Mouse (Mus musculus): ENCODE results near the gene Pum1. TPM values are rescaled to one million over a fixed set of nuclear protein-coding genes. Genes with fewer than 3 reads are reported as not detected.

Gene Pum1
- polyA plus RNA-seq, 1 experiment from 2014 or later = 59.3 TPM

DNA sequence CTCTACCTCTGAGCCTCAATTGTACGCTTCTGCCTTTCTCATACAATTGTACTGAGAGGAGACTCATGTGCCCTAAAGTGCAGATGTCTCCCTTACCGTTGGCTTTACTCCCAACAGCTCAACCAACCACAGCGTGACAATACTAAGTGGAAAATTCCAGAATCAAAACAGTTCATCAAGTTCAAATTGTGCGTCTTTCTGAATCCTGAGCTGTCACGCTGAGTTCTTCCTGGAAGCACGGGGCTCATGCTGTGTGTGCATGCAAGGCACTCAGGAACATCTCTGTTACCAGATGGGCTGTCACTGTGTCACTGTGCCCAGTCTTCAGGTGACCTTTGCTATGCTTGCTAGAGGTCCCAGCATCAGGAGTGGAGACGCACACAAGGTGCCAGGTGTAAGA, 142.6 kb downstream of the Pum1 start:
- ATAC-seq (ENCODE audit: insufficient number of reproducible peaks, insufficient read depth, low FRiP score, low read depth) = no peak
- H3K9me3 ChIP-seq (ENCODE audit: control insufficient read depth, low read length) = no peaks in the 10 kb centered on the region
- peaks cover 29 to 30% of the 10 kb centered on the region in 2 experiments for H3K4me1 ChIP-seq (ENCODE audit: control insufficient read depth in 2 of 2, insufficient read depth in 2 of 2, low read length in 2 of 2)
- H3K9ac ChIP-seq (ENCODE audit: low read length) = no peak overlapping the region
- no peak overlapping the region for H3K4me2 ChIP-seq (ENCODE audit: low read length)
- H3K27me3 ChIP-seq (ENCODE audit: control insufficient read depth, insufficient read depth, low read length) = no peaks in the 10 kb centered on the region
- no peak overlapping the region for H3K4me3 ChIP-seq (ENCODE audit: control insufficient read depth in 1 of 2, insufficient read depth in 1 of 2, low read depth in 1 of 2, low read length in 2 of 2)
- H3K27ac ChIP-seq (replicated peaks in 1 of 2; ENCODE audit: control insufficient read depth in 1 of 2, insufficient read depth in 1 of 2, low read depth in 2 of 2, low read length in 2 of 2) = no peak overlapping the region
- 0 out of 2 replicates have a peak, but pooled peaks cover 3% of the 10 kb centered on the region for H3K36me3 ChIP-seq (ENCODE audit: control insufficient read depth, insufficient read depth, low read length)
- 79% methylated on average over 7 of the region's 7 CpGs for WGBS

- Histone ChIP-seq H3K4me2 (ENCODE audit: low read length) (no peak overlapping the region), H3K36me3 (ENCODE audit: control insufficient read depth, insufficient read depth, low read length) (0 out of 2 replicates have a peak, but pooled peaks cover 3% of the 10 kb centered on the region), H3K9ac (ENCODE audit: low read length) (no peak overlapping the region), H3K9me3 (ENCODE audit: control insufficient read depth, low read length) (no peaks in the 10 kb centered on the region), H3K27me3 (ENCODE audit: control insufficient read depth, insufficient read depth, low read length) (no peaks in the 10 kb centered on the region), H3K4me3 (ENCODE audit: control insufficient read depth in 1 of 2, insufficient read depth in 1 of 2, low read depth in 1 of 2, low read length in 2 of 2) (no peak overlapping the region), H3K4me1 (ENCODE audit: control insufficient read depth in 2 of 2, insufficient read depth in 2 of 2, low read length in 2 of 2) (peaks cover 26 to 28% of the 10 kb centered on the region in 2 experiments), H3K27ac (replicated peaks in 1 of 2; ENCODE audit: control insufficient read depth in 1 of 2, insufficient read depth in 1 of 2, low read depth in 2 of 2, low read length in 2 of 2) (no peak overlapping the region)
- no peak for ATAC-seq (ENCODE audit: insufficient number of reproducible peaks, insufficient read depth, low FRiP score, low read depth)
- 90% methylated on average over 9 of the region's 9 CpGs for WGBS
Measured at GRCm38 (mm10) chr4:130806746-130807145, 143.6 kb downstream of the Pum1 start.

GRCm38 (mm10) chr4:130809784-130810183, 146.7 kb downstream of the Pum1 start:
- no peak overlapping the region for H3K4me2 ChIP-seq (ENCODE audit: low read length)
- H3K27ac ChIP-seq (replicated peaks in 1 of 2; ENCODE audit: control insufficient read depth in 1 of 2, insufficient read depth in 1 of 2, low read depth in 2 of 2, low read length in 2 of 2) = no peak overlapping the region
- no peak overlapping the region for H3K9ac ChIP-seq (ENCODE audit: low read length)
- no peaks in the 10 kb centered on the region for H3K27me3 ChIP-seq (ENCODE audit: control insufficient read depth, insufficient read depth, low read length)
- peaks cover 4 to 15% of the 10 kb centered on the region in 2 experiments; a peak in 3 of 4 replicates for H3K4me1 ChIP-seq (ENCODE audit: control insufficient read depth in 2 of 2, insufficient read depth in 2 of 2, low read length in 2 of 2)
- no peak overlapping the region for H3K4me3 ChIP-seq (ENCODE audit: control insufficient read depth in 1 of 2, insufficient read depth in 1 of 2, low read depth in 1 of 2, low read length in 2 of 2)
- H3K9me3 ChIP-seq (ENCODE audit: control insufficient read depth, low read length) = no peaks in the 10 kb centered on the region
- WGBS = 51% methylated on average over 5 of the region's 5 CpGs
- H3K36me3 ChIP-seq (ENCODE audit: control insufficient read depth, insufficient read depth, low read length) = 0 out of 2 replicates have a peak, but pooled peaks cover 3% of the 10 kb centered on the region
- ATAC-seq (ENCODE audit: insufficient number of reproducible peaks, insufficient read depth, low FRiP score, low read depth) = no peak

DNA sequence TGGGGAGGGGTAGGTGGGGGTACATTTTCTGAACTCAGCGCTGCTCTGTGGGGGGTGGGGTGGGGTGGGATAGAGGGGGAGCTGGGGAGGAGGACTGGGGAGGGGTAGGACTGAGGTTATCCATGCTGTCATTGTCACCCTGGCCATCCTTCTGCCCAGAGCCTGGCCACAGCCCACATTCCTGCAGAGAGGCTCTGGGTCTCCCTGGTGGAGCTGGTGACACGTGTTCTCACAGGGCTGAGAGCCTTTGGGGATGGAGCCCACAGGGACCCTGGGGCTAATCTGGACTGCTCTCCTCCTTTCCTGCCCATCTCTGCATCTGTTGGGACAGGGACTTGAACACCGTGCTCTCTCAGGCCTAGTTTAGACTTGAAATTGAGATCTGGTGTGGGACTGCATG, 147.7 kb downstream of the Pum1 start:
- ATAC-seq (ENCODE audit: insufficient number of reproducible peaks, insufficient read depth, low FRiP score, low read depth) = no peak
- Histone ChIP-seq H3K36me3 (ENCODE audit: control insufficient read depth, insufficient read depth, low read length) (0 out of 2 replicates have a peak, but pooled peaks cover 3% of the 10 kb centered on the region), H3K27me3 (ENCODE audit: control insufficient read depth, insufficient read depth, low read length) (no peaks in the 10 kb centered on the region), H3K4me2 (ENCODE audit: low read length) (no peak overlapping the region), H3K9ac (ENCODE audit: low read length) (no peak overlapping the region), H3K9me3 (ENCODE audit: control insufficient read depth, low read length) (no peaks in the 10 kb centered on the region), H3K4me1 (ENCODE audit: control insufficient read depth in 2 of 2, insufficient read depth in 2 of 2, low read length in 2 of 2) (peaks cover 2 to 13% of the 10 kb centered on the region in 2 experiments; a peak in 2 of 4 replicates), H3K27ac (replicated peaks in 1 of 2; ENCODE audit: control insufficient read depth in 1 of 2, insufficient read depth in 1 of 2, low read depth in 2 of 2, low read length in 2 of 2) (no peak overlapping the region), H3K4me3 (ENCODE audit: control insufficient read depth in 1 of 2, insufficient read depth in 1 of 2, low read depth in 1 of 2, low read length in 2 of 2) (no peak overlapping the region)
- 34% methylated on average over 3 of the region's 3 CpGs for WGBS

GRCm38 (mm10) chr4:130811385-130811784, 148.3 kb downstream of the Pum1 start:
- WGBS = 64% methylated on average over 7 of the region's 7 CpGs
- no peak for ATAC-seq (ENCODE audit: insufficient number of reproducible peaks, insufficient read depth, low FRiP score, low read depth)
- H3K9ac ChIP-seq (ENCODE audit: low read length) = no peak overlapping the region

DNA sequence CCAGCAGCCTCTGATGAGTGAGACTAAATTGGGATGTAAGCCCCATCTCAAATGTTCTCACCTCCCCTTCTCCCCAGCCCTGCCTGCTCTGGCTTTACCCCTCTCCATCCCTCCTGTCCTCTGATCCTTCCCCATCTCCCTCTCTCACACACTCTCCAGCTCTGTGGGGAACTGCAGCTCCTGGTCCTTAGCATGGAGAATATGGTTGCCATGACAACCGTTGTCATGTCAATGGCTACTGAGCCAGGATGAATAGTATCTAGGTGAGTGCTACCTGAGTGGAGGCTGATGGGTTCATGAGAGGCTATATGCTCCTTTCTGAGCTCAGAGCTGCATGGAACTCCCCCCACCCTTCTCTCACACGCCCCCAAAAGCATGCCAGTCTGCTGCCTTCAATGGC, 150.8 kb downstream of the Pum1 start:
- H3K36me3 ChIP-seq (ENCODE audit: control insufficient read depth, insufficient read depth, low read length) = peaks cover 12% of the 10 kb centered on the region; the same call in 1 of the 2 replicates
- no peak overlapping the region for H3K4me3 ChIP-seq (ENCODE audit: control insufficient read depth in 1 of 2, insufficient read depth in 1 of 2, low read depth in 1 of 2, low read length in 2 of 2)
- no peak for ATAC-seq (ENCODE audit: insufficient number of reproducible peaks, insufficient read depth, low FRiP score, low read depth)
- no peak overlapping the region for H3K9ac ChIP-seq (ENCODE audit: low read length)
- H3K27ac ChIP-seq (replicated peaks in 1 of 2; ENCODE audit: control insufficient read depth in 1 of 2, insufficient read depth in 1 of 2, low read depth in 2 of 2, low read length in 2 of 2) = no peak overlapping the region
- H3K9me3 ChIP-seq (ENCODE audit: control insufficient read depth, low read length) = no peaks in the 10 kb centered on the region
- H3K4me1 ChIP-seq (ENCODE audit: control insufficient read depth in 2 of 2, insufficient read depth in 2 of 2, low read length in 2 of 2) = peaks cover 2 to 13% of the 10 kb centered on the region in 2 experiments; a peak in 2 of 4 replicates
- no peak overlapping the region for H3K4me2 ChIP-seq (ENCODE audit: low read length)
- WGBS = 55% methylated on average over 2 of the region's 2 CpGs
- H3K27me3 ChIP-seq (ENCODE audit: control insufficient read depth, insufficient read depth, low read length) = no peaks in the 10 kb centered on the region

More at GRCm38 (mm10) chr4:130811385-130811784, 148.3 kb downstream of the Pum1 start:
- Histone ChIP-seq H3K4me2 (ENCODE audit: low read length) (no peak overlapping the region), H3K27me3 (ENCODE audit: control insufficient read depth, insufficient read depth, low read length) (no peaks in the 10 kb centered on the region), H3K4me1 (ENCODE audit: control insufficient read depth in 2 of 2, insufficient read depth in 2 of 2, low read length in 2 of 2) (peaks cover 2 to 13% of the 10 kb centered on the region in 2 experiments; a peak in 2 of 4 replicates), H3K9me3 (ENCODE audit: control insufficient read depth, low read length) (no peaks in the 10 kb centered on the region), H3K36me3 (ENCODE audit: control insufficient read depth, insufficient read depth, low read length) (no peaks in the 10 kb centered on the region), H3K4me3 (ENCODE audit: control insufficient read depth in 1 of 2, insufficient read depth in 1 of 2, low read depth in 1 of 2, low read length in 2 of 2) (no peak overlapping the region), H3K27ac (replicated peaks in 1 of 2; ENCODE audit: control insufficient read depth in 1 of 2, insufficient read depth in 1 of 2, low read depth in 2 of 2, low read length in 2 of 2) (no peak overlapping the region)

GRCm38 (mm10) chr4:130814742-130815330, 151.7 kb downstream of the Pum1 start:
- 54% methylated on average over 8 of the region's 8 CpGs for WGBS
- H3K4me1 ChIP-seq (ENCODE audit: control insufficient read depth in 2 of 2, insufficient read depth in 2 of 2, low read length in 2 of 2) = peaks cover 0 to 8% of the 10 kb centered on the region in 2 experiments; a peak in 2 of 4 replicates
- no peak for ATAC-seq (ENCODE audit: insufficient number of reproducible peaks, insufficient read depth, low FRiP score, low read depth)

More at GRCm38 (mm10) chr4:130814742-130815330, 151.7 kb downstream of the Pum1 start:
- H3K27me3 ChIP-seq (ENCODE audit: control insufficient read depth, insufficient read depth, low read length) = no peaks in the 10 kb centered on the region
- peaks cover 15% of the 10 kb centered on the region; the same call in 1 of the 2 replicates for H3K36me3 ChIP-seq (ENCODE audit: control insufficient read depth, insufficient read depth, low read length)
- H3K9ac ChIP-seq (ENCODE audit: low read length) = no peak overlapping the region
- H3K27ac ChIP-seq (replicated peaks in 1 of 2; ENCODE audit: control insufficient read depth in 1 of 2, insufficient read depth in 1 of 2, low read depth in 2 of 2, low read length in 2 of 2) = no peak overlapping the region
- no peaks in the 10 kb centered on the region for H3K9me3 ChIP-seq (ENCODE audit: control insufficient read depth, low read length)
- no peak overlapping the region for H3K4me2 ChIP-seq (ENCODE audit: low read length)
- H3K4me3 ChIP-seq (ENCODE audit: control insufficient read depth in 1 of 2, insufficient read depth in 1 of 2, low read depth in 1 of 2, low read length in 2 of 2) = no peak overlapping the region
